Mouse (Mus musculus) bone marrow, adult 2 months (tissue): ENCODE measurements around the gene BC051019.

ENCODE experiments used
- CTCF ChIP-seq: fragments of 200-500 bp; IDR thresholded peaks from 2 replicates; pipeline ENCODE4 v1.5.1; 2011; ENCODE audit warnings: low read length, control low read depth; ENCODE audit not compliant: control insufficient read depth, insufficient read depth
- POLR2A ChIP-seq: fragments of 200-500 bp; IDR thresholded peaks from 2 replicates; pipeline ENCODE4 v1.6.1; 2011; ENCODE audit warnings: low read depth, mild to moderate bottlenecking, control low read depth, low read length, borderline replicate concordance; ENCODE audit not compliant: control insufficient read depth

DNA sequence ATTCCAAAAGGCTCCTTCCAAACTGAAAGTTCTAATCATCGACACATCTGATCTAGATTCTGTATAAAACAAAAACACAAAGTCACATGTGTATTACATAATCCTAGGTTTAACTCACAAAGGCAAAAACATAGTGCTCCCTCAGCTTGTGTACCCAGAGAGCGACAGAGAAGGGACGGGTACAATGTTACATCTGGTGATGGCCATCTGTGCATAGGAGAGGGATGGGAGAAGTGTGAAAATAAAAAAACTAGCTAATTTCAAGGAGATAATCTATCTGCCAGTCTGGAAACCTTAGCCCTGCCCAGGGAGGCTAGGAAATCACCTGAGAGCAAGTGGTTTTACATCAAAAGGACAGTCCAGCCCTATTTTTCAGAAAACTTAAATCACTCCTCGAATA, 61.0 kb downstream of the BC051019 start:
- no peak for TF ChIP-seq CTCF
- no peak for TF ChIP-seq POLR2A
